Mouse (Mus musculus): ENCODE results near the gene Apbb2.

The Apbb2 gene

DNA sequence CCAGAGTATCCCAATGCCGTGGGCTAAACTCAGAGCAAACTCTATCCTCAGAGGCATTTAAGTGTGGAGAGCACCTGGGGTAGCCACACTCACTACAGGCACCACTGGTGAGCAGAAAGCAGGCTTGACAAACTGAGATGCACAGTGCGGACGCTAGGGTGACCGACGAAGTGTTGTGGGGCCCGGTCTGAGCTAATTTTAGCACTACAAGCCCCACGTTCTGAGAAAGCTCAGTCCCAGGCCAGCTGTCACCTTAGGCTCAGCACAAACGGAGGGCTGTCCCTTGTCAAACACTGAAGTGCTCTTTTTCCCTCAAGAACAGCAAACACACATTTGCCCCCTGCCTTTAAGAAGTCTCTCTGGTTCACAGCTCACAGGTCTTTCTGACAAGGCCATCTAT, 201.3 kb downstream of the Apbb2 start:
- no peak for DNase-seq (ENCODE audit: low read depth, low spot score)

DNA sequence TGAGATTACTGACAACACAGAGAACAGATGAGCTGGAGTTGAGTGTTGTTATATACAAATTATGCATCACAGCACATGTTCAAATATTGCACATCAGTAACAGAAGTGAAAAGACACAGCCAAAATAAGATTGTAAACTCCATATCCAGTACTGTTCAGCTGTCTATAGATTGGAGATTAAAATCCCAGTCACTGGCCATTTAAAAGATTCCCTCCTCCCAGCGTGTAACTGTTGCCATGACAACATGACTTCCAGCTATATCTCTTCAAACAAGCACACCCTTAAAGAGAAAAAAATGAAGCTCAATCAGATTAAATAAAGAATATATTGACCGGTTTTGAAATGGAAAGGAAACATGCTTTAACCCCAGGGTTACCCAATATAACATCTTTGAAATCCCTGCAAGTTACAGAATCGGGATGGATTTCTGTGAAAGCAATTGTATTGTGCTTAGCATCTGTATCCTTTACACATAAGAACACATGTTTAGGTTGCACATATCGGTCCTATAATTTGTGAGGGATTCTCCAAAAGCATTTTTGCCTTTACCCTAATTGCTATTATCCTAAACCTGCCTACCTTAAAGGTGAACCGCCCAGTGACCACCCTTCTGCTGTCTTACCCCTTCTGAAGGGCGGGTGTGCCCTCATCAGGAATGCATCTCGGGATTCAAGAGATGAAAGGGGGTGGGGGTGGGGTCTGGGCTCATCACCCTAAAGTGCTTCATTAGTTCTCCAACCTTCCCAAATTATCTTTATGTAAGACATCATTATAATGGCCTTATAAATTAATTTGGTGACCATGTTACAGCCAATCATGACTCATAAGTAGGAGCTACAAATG, 202.7 kb downstream of the Apbb2 start:
- peak; percentile 32 for DNase-seq (ENCODE audit: low read depth, low spot score)

DNA sequence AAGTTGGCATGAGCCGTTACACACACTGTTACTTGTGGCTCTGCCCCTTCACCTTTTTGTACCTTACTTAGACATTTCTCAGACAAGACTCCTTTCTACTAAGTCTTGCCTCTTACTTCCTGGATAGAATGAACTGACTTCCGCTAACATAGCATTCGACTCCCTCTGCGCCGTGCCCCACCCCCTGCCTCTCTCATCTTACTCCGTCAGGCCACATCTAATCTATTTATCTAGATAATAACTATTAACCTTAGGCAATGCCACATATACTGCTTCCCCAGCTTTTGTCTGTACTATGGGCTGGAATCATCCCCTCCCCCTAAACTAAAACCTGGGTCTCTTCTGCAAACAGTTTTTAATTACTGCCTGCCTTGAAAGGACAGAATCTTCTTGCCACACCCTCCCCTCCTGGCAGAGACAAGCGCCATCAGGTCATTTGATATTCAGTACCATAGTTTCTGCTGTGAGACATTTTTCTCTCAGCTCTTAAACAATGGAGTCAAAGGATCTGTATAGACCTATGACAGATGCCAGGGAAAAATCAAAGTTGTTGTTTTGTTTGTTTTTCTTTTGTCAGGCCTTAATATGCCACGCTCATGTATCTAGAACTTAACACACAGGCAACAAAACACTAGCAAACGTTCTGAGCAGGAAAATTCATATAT, 203.4 kb downstream of the Apbb2 start:
- DNase-seq (ENCODE audit: low read depth, low spot score) = no peak

DNA sequence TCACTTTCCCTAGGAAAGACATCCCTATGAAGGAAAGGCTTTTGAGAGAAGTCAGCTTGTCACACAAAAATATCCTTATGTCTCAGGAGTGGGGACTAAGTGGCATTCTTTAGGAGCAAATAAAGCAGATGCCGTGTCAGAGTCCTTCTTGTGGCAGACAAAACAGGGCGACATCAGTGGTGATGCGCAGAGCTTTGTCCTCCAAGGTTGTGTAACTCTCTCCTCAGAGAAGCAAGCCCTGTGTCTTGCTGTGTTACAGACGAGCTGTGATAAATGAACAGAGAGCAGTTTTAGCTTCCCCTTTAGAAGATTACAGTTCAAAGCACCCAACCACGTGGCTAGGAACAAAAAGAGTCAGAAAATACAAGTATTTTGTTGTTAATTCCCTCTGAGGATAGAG, 205.2 kb downstream of the Apbb2 start:
- DNase-seq (ENCODE audit: low read depth, low spot score) = no peak

DNA sequence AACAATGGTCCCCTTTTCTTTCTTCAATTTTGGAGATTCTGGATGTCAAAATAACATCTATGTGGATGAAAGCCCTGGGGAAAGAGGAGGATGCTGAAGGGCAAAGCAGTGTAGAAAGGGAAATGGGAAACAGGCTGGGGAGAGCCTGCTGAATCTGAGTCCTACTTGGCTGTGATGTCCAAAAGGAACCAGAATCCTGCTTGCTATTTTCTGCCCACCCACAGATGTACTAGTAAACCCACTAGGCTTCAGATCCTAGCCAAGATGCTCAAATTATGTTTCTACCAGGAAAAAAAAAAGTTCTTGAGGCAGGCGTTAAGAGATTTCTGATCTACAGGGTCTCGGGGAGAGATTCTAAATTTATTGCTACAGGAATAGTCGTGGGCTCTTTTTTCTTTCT, 205.8 kb downstream of the Apbb2 start:
- no peak for DNase-seq (ENCODE audit: low read depth, low spot score)

DNA sequence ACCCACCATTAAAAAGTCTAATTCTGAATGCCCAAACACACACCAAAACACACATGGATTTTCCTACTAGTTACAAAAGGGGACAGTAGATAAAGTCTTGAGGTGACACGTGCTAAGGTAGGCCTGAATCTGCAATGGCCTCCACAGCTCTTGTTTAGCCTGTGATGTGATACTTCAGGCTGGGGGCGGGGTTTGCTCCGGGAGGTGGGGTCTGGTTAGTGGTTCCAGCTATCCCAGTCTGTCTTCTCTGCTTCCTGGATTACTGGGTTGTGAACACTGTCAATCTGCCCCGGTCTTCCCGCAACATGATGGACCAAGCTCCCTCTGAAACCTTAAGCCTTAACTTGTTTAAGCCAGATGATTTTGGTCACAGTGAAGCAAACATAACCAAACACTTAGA, 210.0 kb downstream of the Apbb2 start:
- peak; percentile 71 for DNase-seq (ENCODE audit: low read depth, low spot score)

DNA sequence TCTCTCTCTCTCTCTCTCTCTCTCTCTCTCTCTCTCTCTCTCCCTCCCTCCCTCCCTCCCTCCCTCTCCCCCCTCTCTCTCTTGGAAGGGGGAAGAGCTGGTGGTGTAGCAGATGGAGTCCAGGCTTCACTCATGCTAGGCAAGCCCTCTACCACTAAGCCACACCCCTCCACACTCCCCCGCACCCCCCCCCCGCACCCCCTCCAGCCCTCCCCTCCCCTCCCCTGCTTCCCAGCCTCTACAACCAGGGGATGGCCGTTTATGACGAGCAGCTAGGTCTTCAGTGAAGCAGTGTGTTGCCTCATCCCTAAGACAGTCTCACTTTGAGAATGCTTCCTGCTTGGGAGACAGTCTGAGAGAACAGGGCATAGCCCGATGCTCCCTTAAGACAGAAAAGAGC, 210.6 kb downstream of the Apbb2 start:
- DNase-seq (ENCODE audit: low read depth, low spot score) = peak; percentile 11

DNA sequence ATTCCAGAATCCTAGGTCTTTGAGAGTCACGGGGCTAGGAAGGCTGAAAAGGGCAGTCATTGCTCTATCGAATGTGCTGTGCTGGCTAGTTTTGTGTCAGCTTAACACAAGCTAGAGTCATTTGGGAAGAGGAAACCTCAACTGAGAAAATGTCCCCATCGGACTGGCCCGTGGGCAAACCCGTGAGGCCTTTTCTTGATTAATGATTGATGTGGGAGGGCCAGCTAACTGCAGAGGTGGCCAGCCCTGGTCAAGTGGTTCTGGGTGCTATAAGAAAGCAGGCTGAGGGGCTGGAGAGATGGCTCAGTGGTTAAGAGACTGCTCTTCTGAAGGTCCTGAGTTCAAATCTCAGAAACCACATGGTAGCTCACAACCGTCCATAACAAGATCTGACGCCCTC, 212.2 kb downstream of the Apbb2 start:
- DNase-seq (ENCODE audit: low read depth, low spot score) = no peak

DNA sequence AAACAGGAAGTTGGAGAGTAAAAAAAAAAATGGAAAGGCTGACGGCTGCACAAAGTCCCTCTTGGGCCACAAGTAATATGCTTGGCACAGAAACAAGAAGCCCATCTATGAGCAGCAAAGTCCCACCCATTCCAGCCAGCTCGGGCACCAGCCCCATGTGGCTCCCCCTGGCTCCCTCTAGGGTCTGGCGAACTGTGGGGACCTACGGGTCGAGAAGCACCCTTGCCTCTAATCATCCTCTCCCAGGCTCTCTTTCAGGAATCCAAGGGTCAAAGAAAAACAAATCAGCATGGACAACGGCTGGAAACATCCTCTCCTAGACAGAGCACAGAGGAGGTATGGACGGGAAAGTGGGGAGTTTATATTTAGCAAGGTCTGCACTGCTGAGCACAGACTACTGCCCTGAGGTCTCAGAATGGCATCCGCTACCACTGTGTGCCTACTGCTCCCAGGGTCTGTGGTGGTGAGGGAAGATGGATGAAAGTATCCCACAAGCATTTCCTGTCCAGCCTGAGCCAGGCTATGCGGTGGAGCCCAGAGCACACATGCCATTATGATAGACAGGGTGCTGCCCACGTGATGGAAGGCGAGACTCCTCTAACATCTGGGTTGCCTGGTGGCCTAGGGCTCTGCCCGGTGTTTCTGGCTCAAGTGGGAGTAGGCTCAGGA, 212.7 kb downstream of the Apbb2 start:
- no peak for DNase-seq (ENCODE audit: low read depth, low spot score)

DNA sequence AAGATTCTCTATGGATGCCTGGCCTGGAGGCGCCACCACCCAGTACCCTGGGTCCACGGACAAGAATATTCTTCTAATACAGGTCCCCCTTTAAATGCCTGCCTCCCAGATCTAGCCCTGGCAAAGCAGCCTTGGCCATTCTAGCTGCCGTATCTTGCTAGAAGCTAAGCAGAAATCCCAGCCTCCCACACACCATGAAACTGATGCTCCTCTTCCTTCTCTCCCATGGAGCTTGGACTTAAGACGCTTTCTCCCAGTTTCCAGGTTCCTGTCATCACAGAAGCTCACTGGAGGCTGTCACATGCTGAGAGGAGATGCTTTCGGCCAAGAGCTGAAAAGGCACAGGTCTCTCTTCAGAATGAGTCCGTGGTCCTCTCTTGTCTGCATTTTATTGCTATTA, 213.3 kb downstream of the Apbb2 start:
- DNase-seq (ENCODE audit: low read depth, low spot score) = no peak

DNA sequence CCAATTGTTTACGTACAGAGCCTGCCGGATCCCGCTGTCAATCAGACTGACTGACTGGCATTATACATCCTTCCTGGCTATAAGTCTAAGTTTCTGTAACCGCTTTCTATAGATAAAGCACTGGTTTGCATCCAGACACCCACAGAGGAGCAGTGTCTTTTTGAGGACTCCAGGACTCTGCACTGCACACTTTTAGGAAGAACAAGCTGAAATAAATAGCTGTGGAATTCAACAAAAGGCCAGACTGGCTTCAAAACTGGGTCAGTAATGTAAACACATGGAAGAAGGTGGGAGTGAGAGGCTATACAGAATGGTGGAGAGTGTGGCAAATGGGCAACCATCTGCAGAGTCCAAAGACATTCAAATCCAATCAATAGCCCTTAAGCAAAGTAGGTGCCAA, 218.0 kb downstream of the Apbb2 start:
- DNase-seq (ENCODE audit: low read depth, low spot score) = no peak

DNA sequence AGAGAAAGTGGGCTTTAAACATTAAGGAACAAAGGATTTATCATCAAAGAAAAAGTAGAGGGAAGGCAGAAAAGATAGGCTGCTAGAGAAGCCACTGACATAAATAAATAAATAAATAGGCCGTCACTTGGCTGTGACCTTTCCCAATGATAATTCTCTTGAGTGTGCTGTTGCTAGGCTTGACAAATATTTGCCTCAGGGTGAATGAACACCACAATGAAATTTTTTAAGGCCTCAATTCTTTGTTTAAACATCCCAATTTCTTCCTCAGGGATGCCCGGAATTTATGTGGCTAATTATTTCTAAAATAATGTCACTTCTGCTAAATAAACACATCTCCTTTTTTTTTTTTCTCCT, 219.3 kb downstream of the Apbb2 start:
- DNase-seq (ENCODE audit: low read depth, low spot score) = no peak

DNA sequence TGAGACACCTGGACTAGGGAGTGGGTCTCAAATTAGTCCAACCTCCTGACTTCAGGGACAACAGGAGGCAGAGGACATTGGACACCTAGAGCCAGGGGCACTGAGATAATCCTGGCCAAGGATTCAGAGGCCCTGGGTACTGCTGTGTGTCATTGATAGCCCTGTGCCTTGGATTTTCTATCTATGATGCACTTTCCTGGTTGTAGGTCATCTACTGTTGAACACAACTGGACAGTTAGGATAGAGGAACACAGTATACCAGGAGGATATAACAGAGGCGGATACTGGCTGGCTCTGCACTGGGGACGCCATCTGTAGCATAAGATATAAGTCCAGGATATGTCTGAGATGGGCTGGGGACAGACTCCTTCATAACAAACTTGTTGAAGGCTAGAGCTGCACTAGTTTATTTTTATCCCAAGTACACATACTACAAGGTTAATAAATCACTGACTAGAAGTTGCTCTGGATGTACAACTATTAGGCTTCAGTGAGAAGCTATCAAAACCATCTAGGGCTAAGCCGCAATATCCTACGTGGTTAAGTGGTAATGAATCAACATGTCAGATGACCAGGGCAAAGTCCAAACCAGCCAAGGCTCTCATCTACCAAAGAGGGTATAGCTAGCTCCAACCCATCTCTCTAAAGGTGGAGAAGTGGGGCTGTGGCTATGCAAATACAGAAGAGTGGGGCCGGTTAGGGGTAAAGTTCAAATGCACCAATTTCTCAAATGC, 219.9 kb downstream of the Apbb2 start:
- no peak for DNase-seq (ENCODE audit: low read depth, low spot score)

DNA sequence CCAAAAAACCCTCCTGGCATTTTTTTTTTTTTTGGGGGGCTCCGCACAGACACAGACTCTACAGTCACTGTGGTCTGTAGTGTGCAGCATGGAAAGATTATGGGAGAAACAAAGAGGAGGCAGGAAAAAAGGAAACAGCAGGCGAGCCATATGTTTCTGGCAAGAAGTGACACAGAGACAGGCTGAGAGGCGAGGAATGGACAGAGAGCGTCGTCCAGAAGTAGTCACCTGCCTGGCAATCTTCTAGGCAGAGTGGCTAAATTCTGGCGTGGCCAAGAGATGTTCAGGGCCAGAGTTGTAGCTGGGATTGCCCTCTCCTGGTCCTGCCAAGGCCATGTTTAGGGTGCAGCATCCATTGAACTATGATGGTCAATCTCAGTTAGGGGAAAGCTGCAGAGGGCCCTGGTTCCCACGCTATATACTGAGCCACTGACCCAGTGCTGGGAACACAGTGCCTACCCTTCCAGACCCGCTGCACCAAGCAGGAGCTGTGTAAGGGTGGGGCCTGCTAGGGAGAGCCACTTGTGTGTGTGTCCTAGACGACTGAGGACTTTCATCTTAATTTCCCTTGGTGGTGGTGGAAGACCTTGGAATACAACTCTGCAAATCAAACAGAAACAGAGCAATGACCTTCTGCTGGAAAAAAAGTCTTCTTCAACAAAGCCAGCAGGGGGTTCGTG, 224.7 kb downstream of the Apbb2 start:
- no peak for DNase-seq (ENCODE audit: low read depth, low spot score)

DNA sequence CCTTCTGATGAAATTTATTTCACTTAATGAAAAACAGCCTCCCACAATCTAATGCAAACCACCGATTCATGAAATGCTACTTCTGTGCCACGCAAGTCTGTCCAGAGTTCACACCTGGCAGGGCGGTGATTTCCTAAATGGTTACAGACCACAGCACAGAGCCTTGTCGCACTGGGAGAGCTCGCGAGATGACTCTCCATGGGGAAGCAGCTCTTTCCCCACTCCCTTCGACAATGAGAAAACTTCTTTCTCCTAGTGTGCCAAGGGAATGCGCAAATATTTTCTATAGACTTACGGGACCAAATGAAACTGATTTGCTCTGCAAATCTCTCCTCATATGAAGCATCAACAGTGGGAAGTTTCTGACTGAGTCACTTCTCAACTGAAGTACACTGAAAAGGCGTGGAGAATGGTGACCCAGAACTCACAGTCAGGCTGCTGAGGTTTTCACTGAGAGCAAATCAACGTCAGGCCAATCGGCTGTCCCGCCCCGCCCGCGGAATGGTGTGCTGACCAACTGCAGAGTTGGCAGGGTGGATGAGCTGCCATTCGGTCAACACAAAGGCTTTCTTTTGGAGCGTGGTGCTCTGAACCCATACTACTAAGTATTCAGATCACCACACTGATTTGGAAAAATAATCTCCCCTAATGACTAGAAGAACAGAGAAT, 225.6 kb downstream of the Apbb2 start:
- DNase-seq (ENCODE audit: low read depth, low spot score) = peak; percentile 86

DNA sequence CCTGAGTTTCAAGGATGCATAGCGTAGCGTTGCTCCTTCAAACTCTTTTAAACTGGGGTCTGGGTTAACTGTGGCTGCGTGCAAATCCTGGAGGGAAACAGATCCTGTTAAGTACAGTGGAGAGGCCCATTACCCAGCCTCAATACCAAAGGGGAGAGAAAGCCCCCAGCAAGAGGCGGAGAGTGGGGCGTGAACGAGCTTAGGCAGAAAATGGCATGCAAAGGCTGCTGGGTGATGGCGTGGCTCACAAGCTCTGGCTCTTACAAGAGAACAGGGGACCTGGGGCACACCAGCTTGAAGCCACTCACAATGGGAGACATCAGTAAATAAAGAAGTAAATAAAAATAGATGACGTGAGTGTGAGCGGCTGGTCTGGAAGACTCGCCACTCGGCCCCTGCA, 226.8 kb downstream of the Apbb2 start:
- DNase-seq (ENCODE audit: low read depth, low spot score) = no peak

DNA sequence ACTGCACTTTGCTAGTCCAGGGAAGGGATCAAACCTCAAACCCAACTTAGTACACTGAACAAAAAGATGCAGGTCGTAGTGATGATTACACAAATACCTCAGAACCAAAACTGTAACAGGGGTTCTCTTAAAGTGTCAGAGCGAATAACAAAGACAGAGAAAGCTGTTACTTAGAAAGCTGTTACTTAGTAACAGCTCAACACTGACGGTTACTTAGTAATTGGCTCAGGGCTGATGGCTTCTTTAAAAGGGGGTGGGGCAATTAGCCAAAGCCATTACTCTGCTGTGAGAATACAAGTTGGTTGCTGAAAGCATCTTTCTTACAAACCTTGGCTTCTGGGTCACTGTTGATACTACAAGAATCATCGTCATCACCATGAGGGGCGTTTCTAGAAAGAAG, 227.3 kb downstream of the Apbb2 start:
- peak; percentile 16 for DNase-seq (ENCODE audit: low read depth, low spot score)

DNA sequence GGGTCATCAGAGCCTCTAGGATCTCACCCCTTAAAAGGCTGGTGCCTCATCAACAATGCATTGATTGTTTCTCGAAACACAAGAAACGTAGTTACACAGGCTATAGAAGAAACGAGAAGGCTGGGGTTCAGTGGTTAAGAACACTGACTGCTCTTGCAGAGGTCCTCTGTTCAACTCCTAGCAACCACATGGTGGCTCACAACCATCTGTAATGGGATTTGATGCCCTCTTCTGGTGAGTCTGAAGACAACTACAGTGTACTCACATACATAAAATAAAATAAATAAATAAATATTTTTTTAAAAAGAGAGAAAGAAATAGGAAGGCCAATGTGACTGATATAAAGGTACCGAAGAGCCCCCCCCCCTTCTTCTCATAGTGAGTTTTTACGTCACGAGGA, 228.0 kb downstream of the Apbb2 start:
- no peak for DNase-seq (ENCODE audit: low read depth, low spot score)

DNA sequence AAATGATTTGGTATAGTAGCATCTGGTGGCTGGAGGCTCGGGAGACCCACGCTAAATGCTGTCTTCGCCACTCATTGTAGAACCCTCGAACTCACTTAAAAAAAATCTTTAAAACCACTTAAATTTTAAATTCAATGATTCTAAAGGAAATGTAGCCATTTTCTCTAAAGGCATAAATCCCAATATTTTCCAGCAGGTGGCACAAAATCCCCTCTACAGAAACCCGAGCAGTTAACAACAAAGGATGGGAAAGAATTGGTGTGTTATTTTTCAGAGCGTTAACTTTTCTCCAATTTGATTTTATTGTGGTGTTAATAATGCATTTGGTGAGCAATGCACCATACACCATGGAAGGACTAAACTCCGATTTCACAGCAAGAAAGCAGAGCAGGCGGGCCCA, 231.1 kb downstream of the Apbb2 start:
- no peak for DNase-seq (ENCODE audit: low read depth, low spot score)

DNA sequence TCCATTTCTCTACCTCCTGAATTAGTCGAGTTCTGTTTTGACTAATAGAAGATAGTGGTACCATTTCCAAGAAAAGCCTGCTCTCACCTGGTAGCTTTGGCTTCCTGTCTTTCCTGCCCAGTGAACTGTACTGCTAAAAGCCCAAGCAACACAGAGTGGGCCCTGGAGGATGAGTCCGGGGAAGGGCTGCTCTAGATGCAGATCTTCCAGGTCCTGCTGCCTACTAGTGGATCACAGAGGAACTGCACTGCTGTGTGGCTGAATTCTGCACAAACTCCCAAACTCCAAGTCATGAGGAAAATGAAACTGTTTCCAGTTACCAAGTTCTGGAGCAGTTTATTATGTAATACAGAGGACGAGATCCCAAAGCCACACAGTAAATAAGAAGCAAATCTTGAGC, 232.9 kb downstream of the Apbb2 start:
- DNase-seq (ENCODE audit: low read depth, low spot score) = peak; percentile 59

DNA sequence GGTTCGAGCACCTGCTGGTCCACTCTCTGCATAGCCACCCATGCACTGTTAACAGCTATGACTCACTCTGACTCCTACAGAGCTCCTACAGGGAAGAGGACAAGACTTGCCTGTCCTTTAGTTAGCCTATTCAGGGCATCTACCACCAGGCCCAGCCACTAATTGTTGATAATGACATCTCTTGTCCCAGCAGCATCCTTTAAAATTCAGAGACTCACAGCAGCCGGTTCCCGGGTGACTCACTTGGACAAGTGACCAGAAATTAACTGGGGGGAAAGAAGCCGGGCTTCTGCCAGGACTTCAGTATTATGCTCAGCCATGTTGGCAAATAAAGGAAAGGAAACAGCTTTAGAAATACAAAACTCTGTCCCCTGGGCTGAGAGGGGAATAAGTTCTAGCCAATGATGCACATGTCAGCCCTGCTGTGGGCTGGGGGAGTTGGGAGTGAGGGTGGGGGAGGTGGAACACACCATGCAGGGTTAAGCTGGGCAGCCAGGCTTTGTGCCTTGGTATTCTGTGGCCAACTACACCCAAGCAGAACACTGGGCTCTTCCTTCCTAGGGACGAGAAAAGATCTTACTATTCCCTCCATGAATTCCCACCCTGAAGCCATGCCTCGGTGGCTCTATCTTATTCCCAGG, 233.7 kb downstream of the Apbb2 start:
- DNase-seq (ENCODE audit: low read depth, low spot score) = no peak

All from R1 (cell line).